Mouse (Mus musculus) heart, embryonic 10.5 days (tissue): ENCODE results near the gene Atp6v1fnb. TPM values are rescaled to one million over a fixed set of nuclear protein-coding genes. Genes with fewer than 3 reads are reported as not detected.
A peak's percentile ranks its signal among the peaks of the same experiment; 100 is the strongest.

ENCODE experiments used
- DNase-seq: peaks from one replicate; pipeline ENCODE4 v3.0.0-alpha.2; 2017; ENCODE audit warnings: low spot score
- H3K27ac ChIP-seq: fragments of 300-500 bp; sonication (generic); 2 replicates; pipeline ENCODE4 v1.5.1; 2016; ENCODE audit warnings: mild to moderate bottlenecking
- H3K27me3 ChIP-seq: fragments of 300-500 bp; sonication (generic); 2 replicates; pipeline ENCODE4 v1.6.1; 2016; ENCODE audit warnings: mild to moderate bottlenecking; ENCODE audit not compliant: poor library complexity, insufficient read depth, severe bottlenecking
- H3K36me3 ChIP-seq: fragments of 300-500 bp; sonication (generic); 2 replicates; pipeline ENCODE4 v1.6.1; 2016; ENCODE audit warnings: mild to moderate bottlenecking, moderate library complexity
- H3K4me1 ChIP-seq: fragments of 300-500 bp; sonication (generic); 2 replicates; pipeline ENCODE4 v1.6.1; 2016; ENCODE audit warnings: mild to moderate bottlenecking
- H3K4me3 ChIP-seq: fragments of 300-500 bp; sonication (generic); 2 replicates; pipeline ENCODE4 v1.5.1; 2016; ENCODE audit warnings: mild to moderate bottlenecking, moderate library complexity
- H3K9me3 ChIP-seq: fragments of 300-500 bp; sonication (generic); 2 replicates; pipeline ENCODE4 v1.6.1; 2016; ENCODE audit warnings: mild to moderate bottlenecking, moderate library complexity
- WGBS: fragments of 180-500 bp; shearing (Covaris S2); methylation state at CpG from one replicate; pipeline ENCODE4 v1.1.7; 2016; 5-methylcytosine and 5-hydroxymethylcytosine counted together
- polyA plus RNA-seq: library from polyadenylated mRNA; unstranded; fragments of >200 nt; fragmentation: Nextera tagmentation; extraction: Ambion mirVana; gene quantifications from 2 replicates; pipeline ENCODE4 v1.2.1, GENCODE M21; 2016

The Atp6v1fnb gene
- not detected in 2 replicates for polyA plus RNA-seq

- Histone ChIP-seq H3K27ac (no peak within 1 kb of the TSS), H3K36me3 (peaks cover 25% of the 10 kb centered on the region), H3K9me3 (no peaks in the 10 kb centered on the region), H3K4me1 (peaks cover 31% of the 10 kb centered on the region), H3K4me3 (no peak within 1 kb of the TSS), H3K27me3 (no peaks in the 10 kb centered on the region; the same call in 1 of the 2 replicates)
- 95% methylated on average over 4 of the region's 4 CpGs for WGBS
- DNase-seq = no peak
These were observed at the start of gene Atp6v1fnb for GRCm38 (mm10) chr6:29471137-29471536. Atp6v1fnb (plus strand) TSS chr6:29471437.

DNA sequence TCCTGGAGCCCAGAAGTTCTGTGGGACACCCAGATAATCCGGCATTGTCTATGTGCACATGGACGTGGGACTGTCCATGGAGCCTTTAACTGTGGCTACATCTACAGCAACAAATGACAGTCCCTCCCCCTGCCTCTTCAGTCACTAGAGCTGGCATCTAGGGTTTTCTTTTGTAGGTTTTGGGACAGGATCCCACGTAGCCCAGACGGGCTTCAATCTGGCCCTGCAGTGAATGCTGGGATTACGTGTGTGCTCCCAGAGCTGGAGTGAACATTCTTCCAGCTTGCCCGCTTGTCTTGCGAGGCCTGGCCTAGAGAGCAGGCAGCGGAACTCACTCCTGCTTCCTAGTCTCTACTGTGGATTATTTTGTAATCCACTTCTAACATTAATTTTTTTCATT is 46.1 kb upstream of the Atp6v1fnb start:
- Histone ChIP-seq H3K27ac (no peak overlapping the region), H3K9me3 (no peaks in the 10 kb centered on the region), H3K4me3 (no peak overlapping the region), H3K4me1 (peaks cover 4% of the 10 kb centered on the region), H3K36me3 (peaks cover 1% of the 10 kb centered on the region; the same call in 1 of the 2 replicates), H3K27me3 (no peaks in the 10 kb centered on the region)
- WGBS = 91% methylated on average over 8 of the region's 8 CpGs
- no peak for DNase-seq

DNA sequence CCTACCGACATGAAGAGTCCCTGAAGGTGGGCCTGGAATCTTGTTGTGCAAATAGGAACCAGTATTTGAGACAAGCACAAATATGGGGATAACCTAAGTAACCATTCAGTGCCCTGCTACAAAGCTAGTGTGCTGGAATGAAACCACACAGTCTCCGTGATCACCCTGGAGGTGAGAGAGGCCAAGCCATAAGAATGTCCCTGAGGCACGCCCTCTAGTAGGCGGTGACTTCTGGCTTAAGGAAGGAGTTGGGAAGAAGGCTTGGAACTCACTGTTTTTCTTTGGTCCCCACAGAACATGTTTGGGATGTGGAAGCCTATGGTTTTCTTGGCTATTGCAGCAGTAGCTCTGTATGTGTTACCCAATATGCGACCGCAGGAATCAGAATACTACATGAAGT is 44.9 kb upstream of the Atp6v1fnb start:
- H3K27ac ChIP-seq = no peak overlapping the region
- H3K4me3 ChIP-seq = no peak overlapping the region
- no peak for DNase-seq
- 67% methylated on average over 6 of the region's 6 CpGs for WGBS
- peaks cover 16% of the 10 kb centered on the region for H3K4me1 ChIP-seq
- no peaks in the 10 kb centered on the region for H3K36me3 ChIP-seq
- 0 out of 2 replicates have a peak, but pooled peaks cover 6% of the 10 kb centered on the region for H3K27me3 ChIP-seq
- no peaks in the 10 kb centered on the region for H3K9me3 ChIP-seq

DNA sequence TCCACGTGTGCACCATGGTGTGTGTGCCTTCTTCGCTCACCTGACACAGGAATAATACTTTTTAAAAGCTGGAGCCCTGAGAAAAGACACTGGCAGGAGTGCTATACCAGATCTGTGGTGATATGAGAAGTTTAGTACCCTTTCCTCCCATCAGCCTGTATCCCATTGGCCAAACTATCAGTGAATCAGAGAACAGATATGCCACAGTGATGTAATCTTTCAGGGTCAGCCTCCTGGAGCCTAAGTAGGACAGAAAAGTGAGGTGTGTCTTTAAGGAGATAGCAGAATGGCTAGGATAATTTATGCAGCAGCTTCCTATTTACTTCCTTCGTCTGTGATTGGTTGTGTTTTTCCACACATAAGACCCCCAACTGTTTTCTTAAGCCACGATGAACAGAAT is 43.1 kb upstream of the Atp6v1fnb start:
- peaks cover 17% of the 10 kb centered on the region; the same call in 1 of the 2 replicates for H3K27me3 ChIP-seq
- no peak for DNase-seq
- no peak overlapping the region for H3K4me3 ChIP-seq
- no peaks in the 10 kb centered on the region for H3K36me3 ChIP-seq
- H3K27ac ChIP-seq = no peak overlapping the region
- peaks cover 34% of the 10 kb centered on the region for H3K4me1 ChIP-seq
- 64% methylated on average over 4 of the region's 4 CpGs for WGBS
- H3K9me3 ChIP-seq = no peaks in the 10 kb centered on the region

GRCm38 (mm10) chr6:29430681-29431420 is 40.4 kb upstream of the Atp6v1fnb start:
- peaks cover 28% of the 10 kb centered on the region for H3K27me3 ChIP-seq
- DNase-seq = no peak
- peak overlapping the region; percentile 93 for H3K27ac ChIP-seq
- H3K36me3 ChIP-seq = no peaks in the 10 kb centered on the region; the same call in 1 of the 2 replicates
- no peaks in the 10 kb centered on the region for H3K9me3 ChIP-seq
- peak overlapping the region; percentile 33 for H3K4me3 ChIP-seq
- peaks cover 58% of the 10 kb centered on the region for H3K4me1 ChIP-seq
- 25% methylated on average over 15 of the region's 15 CpGs for WGBS

- no peaks in the 10 kb centered on the region; the same call in 1 of the 2 replicates for H3K36me3 ChIP-seq
- WGBS = 11% methylated on average over 5 of the region's 5 CpGs
- DNase-seq = peak; percentile 94
- peak overlapping the region; percentile 33 for H3K4me3 ChIP-seq
- H3K4me1 ChIP-seq = peaks cover 64% of the 10 kb centered on the region
- H3K27ac ChIP-seq = peak overlapping the region; percentile 93
- H3K27me3 ChIP-seq = peaks cover 28% of the 10 kb centered on the region
- no peaks in the 10 kb centered on the region for H3K9me3 ChIP-seq
These were observed 39.8 kb upstream of the Atp6v1fnb start for GRCm38 (mm10) chr6:29431473-29431872.

DNA sequence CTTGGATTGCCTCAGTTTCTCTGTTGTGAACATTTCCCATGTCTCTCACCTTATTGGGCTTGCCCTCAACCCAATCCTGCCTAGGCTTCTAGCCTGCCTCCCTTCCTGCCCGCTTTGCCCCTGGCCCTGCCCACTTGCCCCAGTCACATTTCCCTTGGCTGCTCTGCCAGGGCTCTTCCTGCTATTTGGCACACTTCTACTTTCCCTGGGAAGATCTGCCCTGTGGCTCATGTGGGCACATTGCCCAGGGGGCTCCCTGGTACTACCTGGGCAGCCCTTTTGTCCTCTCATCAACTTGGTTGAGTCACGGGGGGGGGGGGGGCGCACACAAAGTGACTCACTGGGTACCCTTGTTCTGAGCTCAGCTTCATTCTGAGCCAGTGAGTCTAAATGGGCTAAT is 39.1 kb upstream of the Atp6v1fnb start:
- peaks cover 71% of the 10 kb centered on the region for H3K4me1 ChIP-seq
- H3K4me3 ChIP-seq = peak overlapping the region; percentile 74
- WGBS = 34% methylated on average over 3 of the region's 3 CpGs
- H3K36me3 ChIP-seq = peaks cover under 1% of the 10 kb centered on the region
- H3K27me3 ChIP-seq = peaks cover 28% of the 10 kb centered on the region
- H3K27ac ChIP-seq = peak overlapping the region; percentile 93
- H3K9me3 ChIP-seq = no peaks in the 10 kb centered on the region
- DNase-seq = no peak

GRCm38 (mm10) chr6:29432676-29433037 is 38.6 kb upstream of the Atp6v1fnb start:
- peak overlapping the region; percentile 93 for H3K27ac ChIP-seq
- H3K27me3 ChIP-seq = peaks cover 28% of the 10 kb centered on the region
- DNase-seq = no peak
- H3K9me3 ChIP-seq = no peaks in the 10 kb centered on the region
- peaks cover 5% of the 10 kb centered on the region for H3K36me3 ChIP-seq
- H3K4me3 ChIP-seq = peak overlapping the region; percentile 74
- peaks cover 74% of the 10 kb centered on the region for H3K4me1 ChIP-seq

GRCm38 (mm10) chr6:29433038-29433803 is 38.0 kb upstream of the Atp6v1fnb start, which contains the start of gene Flnc:
Flnc (plus strand) TSS chr6:29433256.
- WGBS = under 1% methylated on average over 71 of the region's 77 CpGs
- H3K4me3 ChIP-seq = peak within 1 kb of the TSS; percentile 74
- H3K27ac ChIP-seq = peak within 1 kb of the TSS; percentile 93
- peaks cover 10% of the 10 kb centered on the region for H3K36me3 ChIP-seq
- H3K9me3 ChIP-seq = no peaks in the 10 kb centered on the region
- H3K27me3 ChIP-seq = peaks cover 28% of the 10 kb centered on the region
- no peak for DNase-seq
- peaks cover 74% of the 10 kb centered on the region for H3K4me1 ChIP-seq

DNA sequence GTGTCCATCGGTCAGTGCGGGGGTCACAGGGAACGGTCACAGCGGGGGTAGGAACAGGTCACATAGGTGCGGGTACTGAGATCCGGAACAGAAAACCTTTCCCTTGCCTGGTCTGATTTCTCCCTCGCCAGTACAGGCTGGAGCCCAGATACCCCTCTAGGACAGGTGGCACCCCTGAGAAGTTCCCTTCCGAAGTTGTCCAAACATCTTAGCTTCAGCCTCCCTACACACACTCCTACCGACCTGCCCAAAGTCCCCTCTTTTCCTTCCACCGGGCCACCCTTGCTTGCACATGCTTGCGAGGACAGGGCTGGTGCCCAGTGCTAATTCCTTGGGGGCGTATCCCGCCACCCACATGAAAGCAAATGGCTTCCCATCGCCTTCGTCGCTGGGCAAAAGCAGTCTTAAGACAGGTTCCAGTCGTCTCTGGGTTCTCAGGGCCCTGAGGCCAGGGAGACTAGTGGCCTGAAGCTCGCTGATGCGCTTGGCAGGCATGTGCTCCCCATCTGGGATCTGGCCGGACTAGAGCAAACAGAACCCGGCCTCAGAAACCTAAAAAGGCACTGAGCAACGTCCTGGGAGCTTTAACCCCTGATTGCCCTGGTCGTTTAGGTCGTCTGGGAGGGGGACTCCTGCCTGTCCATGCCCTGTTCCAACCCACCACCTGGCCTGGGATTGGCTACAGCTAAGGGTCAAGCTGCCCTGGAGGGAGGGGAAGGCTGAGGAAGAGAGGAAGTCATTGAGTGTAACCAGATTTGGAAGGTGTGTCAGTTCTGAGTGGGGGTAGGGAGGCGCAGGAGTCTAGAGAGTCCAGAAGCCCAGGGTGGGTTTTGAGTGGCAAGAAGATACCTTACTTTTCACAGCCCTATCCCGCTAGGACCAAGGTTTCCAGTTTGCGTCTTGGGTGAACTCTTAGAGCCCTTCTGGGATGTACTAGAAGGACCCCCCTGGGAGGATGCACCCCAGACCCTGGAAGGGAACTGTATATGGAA is 37.1 kb upstream of the Atp6v1fnb start:
- Histone ChIP-seq H3K27me3 (peaks cover 28% of the 10 kb centered on the region), H3K4me3 (peak overlapping the region; percentile 74), H3K27ac (peak overlapping the region; percentile 93), H3K9me3 (no peaks in the 10 kb centered on the region), H3K4me1 (peaks cover 74% of the 10 kb centered on the region), H3K36me3 (peaks cover 18% of the 10 kb centered on the region)
- under 1% methylated on average over 27 of the region's 27 CpGs for WGBS
- DNase-seq = peak; percentile 94

GRCm38 (mm10) chr6:29434911-29435691 is 36.1 kb upstream of the Atp6v1fnb start:
- Histone ChIP-seq H3K27ac (peak overlapping the region; percentile 93), H3K36me3 (peaks cover 28% of the 10 kb centered on the region), H3K4me3 (peak overlapping the region; percentile 74), H3K27me3 (peaks cover 28% of the 10 kb centered on the region), H3K9me3 (no peaks in the 10 kb centered on the region), H3K4me1 (peaks cover 70% of the 10 kb centered on the region)
- WGBS = 2% methylated on average over 13 of the region's 13 CpGs
- peak; percentile 88 for DNase-seq
